Mouse (Mus musculus): ENCODE results near the gene Nt5dc2.

- TF ChIP-seq EP300 (IDR thresholded peaks at IDR 0.05; ENCODE audit: insufficient read depth, low read depth, low read length), result no peak
- TF ChIP-seq CTCF (IDR thresholded peaks at IDR 0.05; ENCODE audit: low read depth, low read length), result no peak
Measured at GRCm38 (mm10) chr14:31165458-31165857, 34.6 kb downstream of the Nt5dc2 start.
